Mouse (Mus musculus) kidney, postnatal 14 days (tissue): ENCODE results near the gene Suco.
A peak's percentile ranks its signal among the peaks of the same experiment; 100 is the strongest.

ENCODE experiments used
- DNase-seq: peaks from one replicate; pipeline ENCODE4 v3.0.0; 2022; ENCODE audit warnings: mixed read lengths

Suco gene

GRCm38 (mm10) chr1:161781594-161781993, 94.9 kb downstream of the Suco start:
- no peak for DNase-seq

DNA sequence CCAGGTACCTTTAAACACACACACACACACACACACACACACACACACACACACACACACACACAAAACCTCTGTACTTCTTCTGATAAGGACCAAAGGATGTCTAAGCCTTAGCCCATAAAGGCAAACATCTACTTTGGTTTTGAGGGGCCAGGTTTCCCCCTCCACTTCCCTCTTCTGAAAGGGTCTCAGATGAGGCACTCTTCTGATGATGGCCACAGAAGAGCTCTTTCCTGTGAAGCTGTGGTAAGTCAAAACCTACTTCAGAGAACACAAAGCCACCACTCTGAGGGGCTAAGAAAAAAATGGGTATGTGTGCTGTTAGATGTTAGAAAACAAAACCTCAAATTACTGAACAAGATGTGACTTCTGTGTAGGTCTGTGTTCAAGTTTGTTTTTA, 97.4 kb downstream of the Suco start:
- DNase-seq = no peak

DNA sequence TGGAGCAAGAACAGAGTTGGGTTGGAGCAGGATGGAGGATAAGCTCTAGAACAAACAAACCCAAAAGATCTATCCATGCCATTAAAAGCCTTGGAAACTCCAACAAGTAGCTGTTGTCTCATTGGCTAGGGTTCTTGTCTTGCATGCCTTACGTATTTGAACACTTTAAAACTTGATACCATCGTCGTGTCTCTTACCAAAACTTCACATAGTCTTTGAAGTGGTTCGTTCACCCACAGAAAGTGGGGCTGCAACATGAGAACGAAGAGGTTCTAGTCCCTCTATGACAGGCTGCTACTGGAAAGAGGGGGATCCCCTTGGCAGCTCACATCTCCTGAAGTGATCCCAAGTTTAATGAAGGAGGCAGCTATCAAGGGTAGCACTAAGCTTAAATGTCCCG, 101.3 kb downstream of the Suco start:
- no peak for DNase-seq

DNA sequence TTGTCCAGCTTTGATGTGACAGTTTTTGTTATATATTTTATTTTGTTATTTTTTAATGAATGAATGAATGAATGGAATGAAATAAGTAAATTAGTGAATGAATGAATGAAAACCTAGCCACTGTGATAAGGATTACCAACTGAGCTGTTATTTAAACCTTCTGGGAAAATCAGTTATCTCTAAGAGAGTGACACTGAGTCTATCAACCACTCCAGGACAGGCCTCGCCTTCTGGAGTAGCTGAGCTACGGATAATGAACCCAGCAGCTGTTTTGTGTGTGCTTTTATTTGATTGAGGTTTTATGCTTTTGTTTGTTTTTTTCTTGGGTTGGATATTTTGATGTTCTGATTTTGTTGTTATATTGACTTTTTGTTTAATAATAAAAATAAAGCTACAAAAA, 105.2 kb downstream of the Suco start:
- DNase-seq = no peak

- no peak for DNase-seq
These were observed 107.2 kb downstream of the Suco start for GRCm38 (mm10) chr1:161769329-161769728.

- no peak for DNase-seq
These were observed 109.4 kb downstream of the Suco start for GRCm38 (mm10) chr1:161767101-161767524.

- DNase-seq = peak; percentile 24
These were observed 109.8 kb downstream of the Suco start for GRCm38 (mm10) chr1:161766656-161767055.
